Mouse (Mus musculus) E14TG2a.4 (cell line): ENCODE measurements around the gene Oasl1.

Experiments
- CTCF ChIP-seq: conservative IDR thresholded peaks from 2 replicates; pipeline ENCODE4 v1.5.1; 2014; ENCODE audit warnings: low read length
- NANOG ChIP-seq: IDR thresholded peaks from 2 replicates; pipeline ENCODE4 v1.6.1; 2014; ENCODE audit warnings: borderline replicate concordance, low read length, mixed read lengths
- POU5F1 ChIP-seq: IDR thresholded peaks from 2 replicates; pipeline ENCODE4 v1.6.1; 2014; ENCODE audit warnings: low read length, borderline replicate concordance

- TF ChIP-seq CTCF (no peak), POU5F1 (no peak), NANOG (no peak)
These were observed 8.2 kb upstream of the Oasl1 start for GRCm38 (mm10) chr5:114914855-114915254.
